Mouse (Mus musculus) heart, adult 2 months (tissue): ENCODE data around the gene Mogs.

Experiments
- CTCF ChIP-seq: fragments of 200-600 bp; IDR thresholded peaks from 2 replicates; pipeline ENCODE4 v1.8.1; 2022; ENCODE audit warnings: antibody characterized with exemption, mild to moderate bottlenecking, moderate library complexity
- EP300 ChIP-seq: fragments of 200-500 bp; IDR thresholded peaks from 2 replicates; pipeline ENCODE4 v1.6.1; 2011; ENCODE audit warnings: low read depth, low read length, control low read depth; ENCODE audit not compliant: insufficient read depth
- POLR2A ChIP-seq: fragments of 200-500 bp; IDR thresholded peaks from 2 replicates; pipeline ENCODE4 v1.6.1; 2011; ENCODE audit warnings: mild to moderate bottlenecking, low read depth, low read length, control low read depth; ENCODE audit not compliant: insufficient read depth

DNA sequence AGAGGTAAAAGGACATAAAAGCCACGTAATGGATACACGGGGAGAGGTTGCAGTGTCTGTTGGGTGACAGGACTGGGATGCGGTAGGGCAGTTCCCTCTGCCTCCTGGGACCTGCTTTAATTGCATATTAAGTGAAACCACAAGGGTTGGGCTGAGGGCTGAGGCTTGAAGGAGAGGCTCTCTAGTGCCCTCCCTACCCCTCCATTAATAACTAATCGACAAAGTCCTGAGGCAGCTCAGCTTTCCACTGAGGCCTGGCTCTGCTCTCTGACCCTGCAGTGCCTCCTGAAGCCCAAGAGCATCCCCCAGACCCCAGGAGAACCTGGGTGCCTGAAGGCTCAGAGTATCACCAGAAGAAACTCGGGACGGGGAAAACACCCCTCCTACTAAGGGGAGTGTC lies 30.8 kb upstream of the Mogs start:
- TF ChIP-seq CTCF (no peak), POLR2A (no peak), EP300 (no peak)
